Comparison of ENCODE assay signal across 8 mouse cellular contexts in the genomic region with DNA sequence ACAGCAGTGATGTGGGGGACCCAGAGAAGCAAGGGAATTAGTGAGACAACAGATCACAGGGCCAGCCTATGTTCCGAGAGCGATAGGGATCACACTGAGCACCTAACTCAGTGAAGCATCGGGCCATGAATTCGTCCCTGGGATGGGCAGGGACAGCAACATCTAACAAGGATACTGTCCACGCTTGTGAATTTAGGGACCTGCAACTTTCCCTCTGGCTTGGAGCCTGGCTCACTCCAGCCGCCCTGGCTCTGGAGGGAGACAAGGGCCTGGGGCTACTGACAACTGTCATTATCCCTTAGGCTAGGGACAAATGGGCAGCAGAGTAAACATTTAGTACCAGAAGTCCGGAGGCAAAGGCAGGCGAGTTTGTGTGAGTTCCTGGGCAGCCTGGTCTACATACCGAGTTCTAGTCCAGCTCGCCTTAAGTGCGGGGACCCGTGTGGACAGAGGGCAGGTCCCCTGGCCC. TPM values are rescaled to one million over a fixed set of nuclear protein-coding genes. Genes with fewer than 3 reads are reported as not detected.
DNase-seq lines count a peak whose midpoint lies in the region; ATAC-seq and TF ChIP-seq lines count a peak whose summit lies in the region.

No protein-coding gene starts in this region.

- peak overlapping the region; percentile 91 for H3K9ac ChIP-seq in hindbrain, embryonic 16.5 days (ENCODE audit: low read depth, low read length)
- H3K9ac ChIP-seq in midbrain, postnatal 0 days (replicated peaks; ENCODE audit: low read length, poor library complexity, severe bottlenecking): peak overlapping the region; percentile 86

- H3K9me3 ChIP-seq in hindbrain, embryonic 16.5 days (ENCODE audit: control insufficient read depth, low read length): no peaks in the 10 kb centered on the region
- no peaks in the 10 kb centered on the region for H3K9me3 ChIP-seq in midbrain, postnatal 0 days (ENCODE audit: low read length)

- 8% methylated on average over 12 of the region's 12 CpGs for WGBS in hindbrain, embryonic 16.5 days
- WGBS in midbrain, postnatal 0 days: 6% methylated on average over 12 of the region's 12 CpGs

- no peak for TF ChIP-seq POLR2A in cortical plate, adult 2 months (IDR thresholded peaks at IDR 0.05; ENCODE audit: extremely low read depth, insufficient read depth, low read length)

- DNase-seq in left cerebral cortex, postnatal 36 days (ENCODE audit: low spot score in 2 of 2): peak; percentile 25 to 30
- no peak for DNase-seq in left cerebral cortex, postnatal 4 days
- DNase-seq in midbrain, postnatal 0 days (ENCODE audit: low spot score): no peak
- DNase-seq in right cerebral cortex, adult 2 months (ENCODE audit: low spot score in 2 of 2): no peak
- DNase-seq in ovary, adult 18-20 months (ENCODE audit: low spot score): no peak
- no peak for DNase-seq in urinary bladder, postnatal 14 days (ENCODE audit: low spot score)

- H3K4me1 ChIP-seq in cortical plate, adult 2 months (ENCODE audit: control insufficient read depth, insufficient read depth, low read length): no peaks in the 10 kb centered on the region
- peaks cover 14% of the 10 kb centered on the region for H3K4me1 ChIP-seq in hindbrain, embryonic 16.5 days (ENCODE audit: control insufficient read depth, insufficient read depth, low read depth, low read length)
- peaks cover 10% of the 10 kb centered on the region; the same call in 1 of the 2 replicates for H3K4me1 ChIP-seq in midbrain, postnatal 0 days (ENCODE audit: insufficient read depth, low read length)

- H3K4me3 ChIP-seq in cortical plate, adult 2 months (ENCODE audit: insufficient read depth, low read length): peak overlapping the region; percentile 73
- peak overlapping the region; percentile 89 for H3K4me3 ChIP-seq in hindbrain, embryonic 16.5 days (ENCODE audit: low read length)
- peak overlapping the region; percentile 57 for H3K4me3 ChIP-seq in midbrain, postnatal 0 days (ENCODE audit: low read depth, low read length)

- H3K27ac ChIP-seq in cortical plate, adult 2 months (ENCODE audit: insufficient read depth, low read length): peak overlapping the region; percentile 59
- H3K27ac ChIP-seq in hindbrain, embryonic 16.5 days (ENCODE audit: low read depth, low read length): no peak overlapping the region
- 0 out of 2 replicates have a peak overlapping the region, but pooled peaks have one; percentile 4 for H3K27ac ChIP-seq in midbrain, postnatal 0 days (ENCODE audit: low read depth, low read length)

- TF ChIP-seq CTCF in cortical plate, adult 2 months (IDR thresholded peaks at IDR 0.05; ENCODE audit: extremely low read depth, insufficient read depth, low read length): no peak
- TF ChIP-seq CTCF in midbrain, postnatal 0 days (IDR thresholded peaks at IDR 0.05): no peak

- no peak; the same call in 1 of the 2 replicates for ATAC-seq in hindbrain, embryonic 16.5 days
- no peak for ATAC-seq in midbrain, postnatal 0 days (ENCODE audit: low FRiP score)

- intact Hi-C loops in left cerebral cortex, postnatal 36 days (cut with DNase I): no loop called here
- intact Hi-C loops in left cerebral cortex, postnatal 4 days (cut with DNase I): no loop called here

- H3K4me2 ChIP-seq in hindbrain, embryonic 16.5 days (ENCODE audit: low read length): peak overlapping the region; percentile 96
- H3K4me2 ChIP-seq in midbrain, postnatal 0 days (ENCODE audit: low read depth, low read length, poor library complexity, severe bottlenecking): peak overlapping the region; percentile 91

- no peaks in the 10 kb centered on the region; the same call in 1 of the 2 replicates for H3K36me3 ChIP-seq in hindbrain, embryonic 16.5 days (ENCODE audit: control insufficient read depth, insufficient read depth, low read length)
- peaks cover 6% of the 10 kb centered on the region; the same call in 1 of the 2 replicates for H3K36me3 ChIP-seq in midbrain, postnatal 0 days (ENCODE audit: insufficient read depth, low read length)

- H3K27me3 ChIP-seq in hindbrain, embryonic 16.5 days (replicated peaks; ENCODE audit: control insufficient read depth, insufficient read depth, low read length): no peaks in the 10 kb centered on the region
- no peaks in the 10 kb centered on the region for H3K27me3 ChIP-seq in midbrain, postnatal 0 days (ENCODE audit: insufficient read depth, low read length)

RNA-seq across cellular contexts. Expression of gene Plbd2, which starts 0.7 kb away (rescaled TPM):
- total RNA-seq in left cerebral cortex, postnatal 36 days (2021): 10 to 100 TPM; 57.2 to 66.1 TPM
- 10 to 100 TPM; 38.8 to 43.9 TPM for total RNA-seq in left cerebral cortex, postnatal 4 days (2021)
- 53.3 and 54.7 TPM in 2 replicates for polyA plus RNA-seq in cortical plate, adult 2 months (2012; rRNA removed)
- 37.6 and 39.0 TPM in 2 replicates for polyA plus RNA-seq in hindbrain, embryonic 16.5 days (2015; fragmentation: Nextera tagmentation; extraction: Ambion mirVana)
- total RNA-seq in midbrain, postnatal 0 days (2014; rRNA removed): 26.7 and 27.9 TPM in 2 replicates
- 49.9 and 52.9 TPM in 2 replicates for polyA plus RNA-seq in midbrain, postnatal 0 days (2015; fragmentation: Nextera tagmentation; extraction: Ambion mirVana)

RNA-seq across cellular contexts. Expression of gene Slc8b1, which starts 8.3 kb away (rescaled TPM):
- total RNA-seq in left cerebral cortex, postnatal 36 days (2021): 1 to 10 TPM; 4.2 to 8.2 TPM
- 1 to 10 TPM; 3.3 to 4.6 TPM for total RNA-seq in left cerebral cortex, postnatal 4 days (2021)
- 6.3 and 6.6 TPM in 2 replicates for polyA plus RNA-seq in cortical plate, adult 2 months (2012; rRNA removed)
- 2.3 and 2.7 TPM in 2 replicates for polyA plus RNA-seq in hindbrain, embryonic 16.5 days (2015; fragmentation: Nextera tagmentation; extraction: Ambion mirVana)
- total RNA-seq in midbrain, postnatal 0 days (2014; rRNA removed): 1.9 and 2.1 TPM in 2 replicates
- 2.5 and 2.7 TPM in 2 replicates for polyA plus RNA-seq in midbrain, postnatal 0 days (2015; fragmentation: Nextera tagmentation; extraction: Ambion mirVana)

RNA-seq across cellular contexts. Expression of gene Sds, which starts 26.4 kb away (rescaled TPM):
- not detected for total RNA-seq in left cerebral cortex, postnatal 36 days (2021)
- total RNA-seq in left cerebral cortex, postnatal 4 days (2021): not detected
- polyA plus RNA-seq in cortical plate, adult 2 months (2012; rRNA removed): 0.21 and 0.64 TPM in 2 replicates
- 0.40 and 0.80 TPM in 2 replicates for polyA plus RNA-seq in hindbrain, embryonic 16.5 days (2015; fragmentation: Nextera tagmentation; extraction: Ambion mirVana)
- total RNA-seq in midbrain, postnatal 0 days (2014; rRNA removed): not detected in 2 replicates
- polyA plus RNA-seq in midbrain, postnatal 0 days (2015; fragmentation: Nextera tagmentation; extraction: Ambion mirVana): 0.17 and 0.23 TPM in 2 replicates

RNA-seq across cellular contexts. Expression of gene Sdsl, which starts 30.1 kb away (rescaled TPM):
- 1 to 10 TPM; 5.5 to 5.7 TPM for total RNA-seq in left cerebral cortex, postnatal 36 days (2021)
- total RNA-seq in left cerebral cortex, postnatal 4 days (2021): 1 to 10 TPM; 2.4 to 3.7 TPM
- polyA plus RNA-seq in cortical plate, adult 2 months (2012; rRNA removed): 8.1 and 8.2 TPM in 2 replicates
- 8.1 and 9.4 TPM in 2 replicates for polyA plus RNA-seq in hindbrain, embryonic 16.5 days (2015; fragmentation: Nextera tagmentation; extraction: Ambion mirVana)
- total RNA-seq in midbrain, postnatal 0 days (2014; rRNA removed): 3.4 and 4.4 TPM in 2 replicates
- polyA plus RNA-seq in midbrain, postnatal 0 days (2015; fragmentation: Nextera tagmentation; extraction: Ambion mirVana): 5.8 and 6.0 TPM in 2 replicates

Comparison
In these comparisons a context has a peak if more than half of its experiments do, and no peak if none do; other contexts are left out.
1. DNase-seq: peak in left cerebral cortex, postnatal 36 days (2 of 2); none in left cerebral cortex, postnatal 4 days (single experiment), midbrain, postnatal 0 days (single experiment), right cerebral cortex, adult 2 months (0 of 2), ovary, adult 18-20 months (single experiment) and urinary bladder, postnatal 14 days (single experiment).
2. Peak in every context shown above with its lines, with median percentiles within 50 percentile points of each other: H3K4me3 ChIP-seq.